Mouse (Mus musculus) heart, adult 2 months (tissue): ENCODE results near the gene Tfcp2.

ENCODE experiments used
- CTCF ChIP-seq: fragments of 200-600 bp; IDR thresholded peaks from 2 replicates; pipeline ENCODE4 v1.8.1; 2022; ENCODE audit warnings: antibody characterized with exemption, mild to moderate bottlenecking, moderate library complexity
- EP300 ChIP-seq: fragments of 200-500 bp; IDR thresholded peaks from 2 replicates; pipeline ENCODE4 v1.6.1; 2011; ENCODE audit warnings: low read depth, low read length, control low read depth; ENCODE audit not compliant: insufficient read depth
- POLR2A ChIP-seq: fragments of 200-500 bp; IDR thresholded peaks from 2 replicates; pipeline ENCODE4 v1.6.1; 2011; ENCODE audit warnings: mild to moderate bottlenecking, low read depth, low read length, control low read depth; ENCODE audit not compliant: insufficient read depth

DNA sequence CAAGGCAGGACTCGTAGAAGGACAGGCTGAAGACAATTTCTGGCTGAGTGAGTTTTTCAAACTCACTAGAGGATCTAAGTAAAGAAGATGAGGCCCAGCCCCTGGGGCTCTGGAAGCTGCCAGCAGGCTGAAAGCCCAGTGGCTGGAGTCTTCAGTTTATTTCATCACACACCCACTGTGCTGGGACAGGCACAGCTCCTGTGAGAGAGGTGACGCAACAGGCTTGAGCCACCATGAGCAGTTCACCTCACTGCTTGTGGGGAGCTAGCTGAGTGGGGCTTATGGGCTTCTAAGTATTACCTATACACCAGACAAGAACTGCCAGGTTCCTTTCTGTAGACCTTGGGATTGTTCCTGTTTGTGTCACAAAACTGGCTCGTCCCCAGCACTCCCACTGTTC, 66.2 kb downstream of the Tfcp2 start:
- TF ChIP-seq POLR2A (no peak), CTCF (no peak), EP300 (no peak)
